Mouse (Mus musculus) midbrain, embryonic 11.5 days (tissue): ENCODE measurements around the gene Amz1. TPM values are rescaled to one million over a fixed set of nuclear protein-coding genes. Genes with fewer than 3 reads are reported as not detected.

Source experiments
- ATAC-seq: fragments of 200-750 bp; cut with Nextera tagmentation; 2 replicates; pipeline ENCODE4 v1.8.0; 2017; ENCODE audit warnings: moderate TSS enrichment, moderate library complexity; ENCODE audit not compliant: low FRiP score
- DNase-seq: peaks from one replicate; pipeline ENCODE4 v3.0.0; 2015; ENCODE audit warnings: low spot score; ENCODE audit errors: missing footprints
- H3K27ac ChIP-seq: fragments of 300-500 bp; sonication (generic); 2 replicates; pipeline ENCODE4 v1.5.1; 2014; ENCODE audit warnings: low read depth, low read length
- H3K27me3 ChIP-seq: fragments of 300-500 bp; sonication (generic); 2 replicates; pipeline ENCODE4 v1.6.1; 2014; ENCODE audit warnings: mild to moderate bottlenecking, low read length, moderate library complexity, mixed read lengths; ENCODE audit not compliant: control insufficient read depth, insufficient read depth
- H3K36me3 ChIP-seq: fragments of 300-500 bp; sonication (generic); 2 replicates; pipeline ENCODE4 v1.6.1; 2014; ENCODE audit warnings: mild to moderate bottlenecking, low read length, moderate library complexity, mixed read lengths; ENCODE audit not compliant: control insufficient read depth, insufficient read depth
- H3K4me1 ChIP-seq: fragments of 300-500 bp; sonication (generic); 2 replicates; pipeline ENCODE4 v1.6.1; 2014; ENCODE audit warnings: low read length; ENCODE audit not compliant: control insufficient read depth, insufficient read depth
- H3K4me2 ChIP-seq: fragments of 300-500 bp; sonication (generic); 2 replicates; pipeline ENCODE4 v1.6.1; 2014; ENCODE audit warnings: mild to moderate bottlenecking, moderate library complexity
- H3K4me3 ChIP-seq: fragments of 300-500 bp; sonication (generic); 2 replicates; pipeline ENCODE4 v1.5.1; 2014; ENCODE audit warnings: low read depth, low read length
- H3K9ac ChIP-seq: fragments of 300-500 bp; sonication (generic); 2 replicates; pipeline ENCODE4 v1.6.1; 2014; ENCODE audit warnings: low read length
- H3K9me3 ChIP-seq: fragments of 300-500 bp; sonication (generic); 2 replicates; pipeline ENCODE4 v1.6.1; 2016; ENCODE audit warnings: low read length; ENCODE audit not compliant: control insufficient read depth
- WGBS: fragments of 180-500 bp; shearing (Covaris S2); extraction: QIAGEN DNeasy Blood & Tissue Kit; methylation state at CpG from one replicate; pipeline ENCODE4 v1.1.7; 2014; 5-methylcytosine and 5-hydroxymethylcytosine counted together
- polyA plus RNA-seq: library from polyadenylated mRNA; unstranded; fragments of >200 nt; fragmentation: Nextera tagmentation; extraction: Ambion mirVana; gene quantifications from 2 replicates; pipeline ENCODE4 v1.2.1, GENCODE M21; 2014

Amz1 gene
- polyA plus RNA-seq, 1 experiment from 2014 or later, result 0.67 TPM

GRCm38 (mm10) chr5:140799190-140799589 is 75.3 kb downstream of the Amz1 start:
- no peak overlapping the region for H3K27ac ChIP-seq
- no peak overlapping the region for H3K4me3 ChIP-seq
- H3K4me1 ChIP-seq, result no peaks in the 10 kb centered on the region
- no peaks in the 10 kb centered on the region for H3K36me3 ChIP-seq
- H3K9me3 ChIP-seq, result no peaks in the 10 kb centered on the region
- no peak overlapping the region for H3K9ac ChIP-seq
- ATAC-seq (no peak), DNase-seq (no peak)
- H3K27me3 ChIP-seq, result no peaks in the 10 kb centered on the region
- H3K4me2 ChIP-seq, result no peak overlapping the region
- WGBS, result 63% methylated on average over 2 of the region's 2 CpGs

GRCm38 (mm10) chr5:140800288-140800923 is 76.5 kb downstream of the Amz1 start:
- Histone ChIP-seq H3K4me1 (no peaks in the 10 kb centered on the region), H3K27me3 (no peaks in the 10 kb centered on the region), H3K4me2 (no peak overlapping the region), H3K27ac (no peak overlapping the region), H3K4me3 (no peak overlapping the region), H3K9ac (no peak overlapping the region), H3K9me3 (no peaks in the 10 kb centered on the region), H3K36me3 (no peaks in the 10 kb centered on the region)
- DNase-seq, result no peak
- 93% methylated on average over 6 of the region's 6 CpGs for WGBS
- ATAC-seq, result no peak

GRCm38 (mm10) chr5:140801782-140802181 is 77.9 kb downstream of the Amz1 start:
- Histone ChIP-seq H3K4me3 (no peak overlapping the region), H3K9me3 (no peaks in the 10 kb centered on the region), H3K36me3 (no peaks in the 10 kb centered on the region), H3K27ac (no peak overlapping the region), H3K27me3 (no peaks in the 10 kb centered on the region), H3K4me2 (no peak overlapping the region), H3K4me1 (peaks cover 3% of the 10 kb centered on the region; the same call in 1 of the 2 replicates), H3K9ac (no peak overlapping the region)
- ATAC-seq (no peak), DNase-seq (no peak)
- WGBS, result 85% methylated on average over 5 of the region's 5 CpGs

- WGBS, result 88% methylated on average over 2 of the region's 2 CpGs
Observed at GRCm38 (mm10) chr5:140806252-140806651, 82.3 kb downstream of the Amz1 start.

GRCm38 (mm10) chr5:140806939-140807338 is 83.0 kb downstream of the Amz1 start:
- Histone ChIP-seq H3K9ac (no peak overlapping the region), H3K36me3 (no peaks in the 10 kb centered on the region), H3K27ac (no peak overlapping the region), H3K9me3 (no peaks in the 10 kb centered on the region), H3K4me2 (no peak overlapping the region), H3K27me3 (no peaks in the 10 kb centered on the region), H3K4me3 (no peak overlapping the region), H3K4me1 (peaks cover 3% of the 10 kb centered on the region; the same call in 1 of the 2 replicates)
- ATAC-seq (no peak), DNase-seq (no peak)
- 47% methylated on average over 2 of the region's 2 CpGs for WGBS

More at GRCm38 (mm10) chr5:140806252-140806651, 82.3 kb downstream of the Amz1 start:
- Histone ChIP-seq H3K4me1 (peaks cover 3% of the 10 kb centered on the region; the same call in 1 of the 2 replicates), H3K36me3 (no peaks in the 10 kb centered on the region), H3K9ac (no peak overlapping the region), H3K27ac (no peak overlapping the region), H3K4me3 (no peak overlapping the region), H3K9me3 (no peaks in the 10 kb centered on the region), H3K4me2 (no peak overlapping the region), H3K27me3 (no peaks in the 10 kb centered on the region)
- DNase-seq (no peak), ATAC-seq (no peak)

Other genes starting within 250 kb of the Amz1 start
- gene Chst12, start 218.6 kb upstream of the Amz1 start, polyA plus RNA-seq, result 7.9 and 9.1 TPM in 2 replicates
- 0.39 TPM in 1 of 2 replicates, not detected in the other for gene Grifin, start 159.1 kb upstream of the Amz1 start, polyA plus RNA-seq
- gene Lfng, start 116.8 kb upstream of the Amz1 start, polyA plus RNA-seq, result 38.3 and 40.5 TPM in 2 replicates
- gene Ttyh3, start 75.1 kb upstream of the Amz1 start, polyA plus RNA-seq, result 42.9 and 46.4 TPM in 2 replicates
- gene Iqce, start 21.7 kb upstream of the Amz1 start, polyA plus RNA-seq, result 13.9 and 15.6 TPM in 2 replicates
- gene Brat1, start 19.1 kb upstream of the Amz1 start, polyA plus RNA-seq, result 8.3 and 11.4 TPM in 2 replicates
- gene Gna12, start 106.3 kb downstream of the Amz1 start, polyA plus RNA-seq, result 25.8 and 33.4 TPM in 2 replicates